In the genomic region with DNA sequence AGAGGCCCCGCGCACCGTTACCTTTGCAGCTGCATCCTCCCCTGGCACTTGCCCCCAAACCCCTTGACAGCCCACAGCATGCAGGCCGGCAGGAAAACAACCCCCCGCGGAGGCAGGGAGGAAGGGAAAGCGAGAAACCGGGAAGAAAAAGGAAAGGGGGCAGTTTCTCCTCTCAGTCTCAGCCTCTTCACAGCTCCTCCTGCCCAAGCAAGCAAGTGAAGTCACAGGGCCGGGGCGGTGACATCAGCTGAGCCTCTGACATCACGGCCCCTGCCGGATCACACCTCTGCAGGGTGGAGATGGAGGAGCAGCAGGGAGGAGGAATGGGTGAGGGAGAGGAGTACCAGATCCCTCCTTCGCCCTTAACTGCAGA, we compare ENCODE assay signal across 9 mouse cellular contexts.
DNase-seq lines count a peak whose midpoint lies in the region; ATAC-seq and TF ChIP-seq lines count a peak whose summit lies in the region.
"Had no signal": no experiment of that assay in that cellular context is flagged by ENCODE, and none has a peak within 500 bp of the region (broad histone marks: within the 10 kb centered on the region; RNA-seq: fewer than 3 reads in every experiment).

No protein-coding gene starts in this region.

- peaks cover 37% of the 10 kb centered on the region for H3K27me3 ChIP-seq in heart, postnatal 0 days (ENCODE audit: control insufficient read depth, insufficient read depth, low read length)
- H3K27me3 ChIP-seq in heart, adult 2 months (ENCODE audit: control insufficient read depth, insufficient read depth, low read length) = peaks cover 2% of the 10 kb centered on the region; the same call in 1 of the 2 replicates
- peaks cover 79% of the 10 kb centered on the region for H3K27me3 ChIP-seq in hindbrain, embryonic 13.5 days
- H3K27me3 ChIP-seq in midbrain, embryonic 15.5 days (replicated peaks) = no peaks in the 10 kb centered on the region
- H3K27me3 ChIP-seq in cerebellum, adult 2 months (ENCODE audit: control insufficient read depth, insufficient read depth, low read length) = no peaks in the 10 kb centered on the region

- ATAC-seq in heart, postnatal 0 days (ENCODE audit: insufficient read depth, low read depth) = no peak
- ATAC-seq in hindbrain, embryonic 13.5 days (ENCODE audit: low FRiP score) = peak; percentile 27; the same call in 1 of the 2 replicates
- ATAC-seq in midbrain, embryonic 15.5 days (replicated peaks) = peak; percentile 43
- ATAC-seq: Patski had no signal

- peak overlapping the region; percentile 5; the same call in 1 of the 2 replicates for H3K9ac ChIP-seq in heart, postnatal 0 days (replicated peaks; ENCODE audit: low read depth, low read length)
- no peak overlapping the region for H3K9ac ChIP-seq in heart, adult 2 months (ENCODE audit: low read depth, low read length)
- H3K9ac ChIP-seq in hindbrain, embryonic 13.5 days = peak overlapping the region; percentile 76
- H3K9ac ChIP-seq in midbrain, embryonic 15.5 days = peak overlapping the region; percentile 50

- TF ChIP-seq CTCF in heart, postnatal 0 days (IDR thresholded peaks at IDR 0.05; ENCODE audit: low read depth) = no peak
- no peak for TF ChIP-seq CTCF in heart, adult 2 months (IDR thresholded peaks at IDR 0.05)
- TF ChIP-seq CTCF in cerebellum, adult 2 months (IDR thresholded peaks at IDR 0.05; ENCODE audit: borderline replicate concordance, insufficient read depth, low read depth, low read length) = no peak

- peak overlapping the region; percentile 54 for H3K4me2 ChIP-seq in heart, postnatal 0 days (ENCODE audit: low read depth, low read length)
- peak overlapping the region; percentile 75 for H3K4me2 ChIP-seq in hindbrain, embryonic 13.5 days
- H3K4me2 ChIP-seq in midbrain, embryonic 15.5 days = peak overlapping the region; percentile 76

- H3K4me3 ChIP-seq in heart, postnatal 0 days (ENCODE audit: low read depth, low read length) = peak overlapping the region; percentile 30
- no peak overlapping the region for H3K4me3 ChIP-seq in heart, adult 2 months
- H3K4me3 ChIP-seq in hindbrain, embryonic 13.5 days = peak overlapping the region; percentile 37
- peak overlapping the region; percentile 38 for H3K4me3 ChIP-seq in midbrain, embryonic 15.5 days
- no peak overlapping the region for H3K4me3 ChIP-seq in cerebellum, adult 2 months (replicated peaks; ENCODE audit: insufficient read depth, low read depth, low read length)

- no peak for DNase-seq in heart, postnatal 0 days (ENCODE audit: low spot score)
- no peak for DNase-seq in heart, adult 2 months
- DNase-seq in T-cell, adult 2 months (ENCODE audit: low spot score) = peak; percentile 80
- no peak for DNase-seq in adrenal gland, postnatal 25 days
- DNase-seq in urinary bladder, postnatal 36 days (ENCODE audit: low spot score in 2 of 2) = no peak
- DNase-seq in cerebellum, adult 2 months = no peak

- no peaks in the 10 kb centered on the region for H3K79me2 ChIP-seq in heart, adult 2 months (replicated peaks; ENCODE audit: control insufficient read depth, insufficient read depth, low read length)

- intact Hi-C loops in heart, adult 2 months (cut with DNase I) = no loop called here

- TF ChIP-seq EP300 in heart, postnatal 0 days (IDR thresholded peaks at IDR 0.05; ENCODE audit: low read depth) = no peak
- TF ChIP-seq EP300 in heart, adult 2 months (IDR thresholded peaks at IDR 0.05; ENCODE audit: insufficient read depth, low read depth, low read length) = no peak

- no peak overlapping the region for H3K27ac ChIP-seq in heart, postnatal 0 days (ENCODE audit: low read depth)
- H3K27ac ChIP-seq in heart, adult 2 months = no peak overlapping the region
- H3K27ac ChIP-seq in hindbrain, embryonic 13.5 days = peak overlapping the region; percentile 89
- H3K27ac ChIP-seq in midbrain, embryonic 15.5 days = peak overlapping the region; percentile 85
- no peak overlapping the region for H3K27ac ChIP-seq in cerebellum, adult 2 months (ENCODE audit: insufficient read depth, low read length)

- H3K9me3 ChIP-seq in heart, postnatal 0 days (replicated peaks; ENCODE audit: control insufficient read depth, low read length) = no peaks in the 10 kb centered on the region
- no peaks in the 10 kb centered on the region for H3K9me3 ChIP-seq in hindbrain, embryonic 13.5 days
- H3K9me3 ChIP-seq in midbrain, embryonic 15.5 days = no peaks in the 10 kb centered on the region

- TF ChIP-seq POLR2A in heart, adult 2 months (IDR thresholded peaks at IDR 0.05; ENCODE audit: insufficient read depth, low read depth, low read length) = no peak
- no peak for TF ChIP-seq POLR2A in cerebellum, adult 2 months (IDR thresholded peaks at IDR 0.05; ENCODE audit: borderline replicate concordance, insufficient read depth, low read length)

- peaks cover 5% of the 10 kb centered on the region; the same call in 1 of the 2 replicates for H3K4me1 ChIP-seq in heart, postnatal 0 days (ENCODE audit: control insufficient read depth, insufficient read depth)
- no peaks in the 10 kb centered on the region for H3K4me1 ChIP-seq in heart, adult 2 months (ENCODE audit: control insufficient read depth, insufficient read depth, low read length)
- H3K4me1 ChIP-seq in hindbrain, embryonic 13.5 days (replicated peaks) = peaks cover 76% of the 10 kb centered on the region
- peaks cover 59% of the 10 kb centered on the region for H3K4me1 ChIP-seq in midbrain, embryonic 15.5 days
- H3K4me1 ChIP-seq in cerebellum, adult 2 months (ENCODE audit: control insufficient read depth, insufficient read depth, low read length) = no peaks in the 10 kb centered on the region

- H3K36me3 ChIP-seq in heart, postnatal 0 days (replicated peaks; ENCODE audit: control insufficient read depth, insufficient read depth, low read length) = no peaks in the 10 kb centered on the region
- no peaks in the 10 kb centered on the region for H3K36me3 ChIP-seq in heart, adult 2 months (ENCODE audit: control insufficient read depth, insufficient read depth, low read length)
- no peaks in the 10 kb centered on the region for H3K36me3 ChIP-seq in hindbrain, embryonic 13.5 days
- H3K36me3 ChIP-seq in midbrain, embryonic 15.5 days (replicated peaks) = no peaks in the 10 kb centered on the region

- 8% methylated on average over 13 of the region's 13 CpGs for WGBS in heart, postnatal 0 days
- WGBS in heart, adult 2 months = 14% methylated on average over 13 of the region's 13 CpGs
- 3% methylated on average over 13 of the region's 13 CpGs for WGBS in hindbrain, embryonic 13.5 days
- WGBS in midbrain, embryonic 15.5 days = 4% methylated on average over 13 of the region's 13 CpGs
- WGBS in cerebellum, adult 2 months = 13% methylated on average over 13 of the region's 13 CpGs

Comparison
In these comparisons a context has a peak if more than half of its experiments do, and no peak if none do; other contexts are left out.
1. H3K4me3 ChIP-seq: peak in heart, postnatal 0 days (single experiment), hindbrain, embryonic 13.5 days (single experiment) and midbrain, embryonic 15.5 days (single experiment); none in heart, adult 2 months (single experiment) and cerebellum, adult 2 months (single experiment).
2. H3K27ac ChIP-seq: peak in hindbrain, embryonic 13.5 days (single experiment) and midbrain, embryonic 15.5 days (single experiment); none in heart, postnatal 0 days (single experiment), heart, adult 2 months (single experiment) and cerebellum, adult 2 months (single experiment).
3. Peak in every context shown above with its lines, with median percentiles within 50 percentile points of each other: H3K4me2 ChIP-seq.